Mouse (Mus musculus): ENCODE measurements around the gene Vps53. TPM values are rescaled to one million over a fixed set of nuclear protein-coding genes. Genes with fewer than 3 reads are reported as not detected.
A peak's percentile ranks its signal among the peaks of the same experiment; 100 is the strongest.

Vps53 gene
- polyA plus RNA-seq, 1 experiment from 2014 or later = 36.9 TPM

- H3K4me3 ChIP-seq (ENCODE audit: low read length) = peak overlapping the region; percentile 78
- H3K27ac ChIP-seq (ENCODE audit: low read length) = peak overlapping the region; percentile 60
- H3K4me2 ChIP-seq (ENCODE audit: low read depth, low read length) = peak overlapping the region; percentile 93
- H3K36me3 ChIP-seq (ENCODE audit: control insufficient read depth, insufficient read depth, low read length) = 0 out of 2 replicates have a peak, but pooled peaks cover 2% of the 10 kb centered on the region
- H3K4me1 ChIP-seq (replicated peaks; ENCODE audit: control insufficient read depth, insufficient read depth, low read length) = peaks cover 7% of the 10 kb centered on the region
- peak; percentile 81 for ATAC-seq (ENCODE audit: low read depth)
- peak overlapping the region; percentile 84 for H3K9ac ChIP-seq (ENCODE audit: low read length)
- H3K27me3 ChIP-seq (ENCODE audit: control insufficient read depth, insufficient read depth, low read depth, low read length) = no peaks in the 10 kb centered on the region
- WGBS = under 1% methylated on average over 28 of the region's 28 CpGs
- no peaks in the 10 kb centered on the region for H3K9me3 ChIP-seq (ENCODE audit: control insufficient read depth, low read length)
Observed at GRCm38 (mm10) chr11:76178726-76179494, 537 bp downstream of the Vps53 start.

- H3K4me3 ChIP-seq (ENCODE audit: low read length) = no peak overlapping the region
- no peaks in the 10 kb centered on the region for H3K27me3 ChIP-seq (ENCODE audit: control insufficient read depth, insufficient read depth, low read depth, low read length)
- 63% methylated on average over 5 of the region's 5 CpGs for WGBS
- H3K4me1 ChIP-seq (replicated peaks; ENCODE audit: control insufficient read depth, insufficient read depth, low read length) = peaks cover 5% of the 10 kb centered on the region
- H3K9me3 ChIP-seq (ENCODE audit: control insufficient read depth, low read length) = no peaks in the 10 kb centered on the region
- H3K27ac ChIP-seq (ENCODE audit: low read length) = no peak overlapping the region
- H3K9ac ChIP-seq (ENCODE audit: low read length) = no peak overlapping the region
- peaks cover 6% of the 10 kb centered on the region for H3K36me3 ChIP-seq (ENCODE audit: control insufficient read depth, insufficient read depth, low read length)
- ATAC-seq (ENCODE audit: low read depth) = no peak
- H3K4me2 ChIP-seq (ENCODE audit: low read depth, low read length) = no peak overlapping the region
Observed at GRCm38 (mm10) chr11:76170207-76170606, 9.2 kb downstream of the Vps53 start.

DNA sequence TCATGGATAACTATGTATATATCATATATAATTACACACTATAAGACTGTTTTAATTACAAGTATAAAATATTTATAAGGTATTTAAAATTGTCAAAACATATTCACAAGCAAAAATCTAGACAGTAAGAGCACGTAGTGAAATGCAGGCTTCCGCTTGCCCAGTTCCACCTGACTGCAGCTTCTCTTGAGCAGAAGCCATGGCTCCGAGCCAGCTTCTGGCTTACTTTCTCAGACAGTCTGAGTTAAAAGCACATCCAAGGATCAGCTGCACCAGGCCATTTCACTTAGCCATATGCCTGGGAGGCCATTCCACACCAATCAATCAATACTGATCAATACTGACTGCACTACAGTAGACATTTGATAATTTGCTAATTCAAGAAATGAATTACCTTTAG is 10.5 kb downstream of the Vps53 start:
- no peaks in the 10 kb centered on the region for H3K27me3 ChIP-seq (ENCODE audit: control insufficient read depth, insufficient read depth, low read depth, low read length)
- no peak for ATAC-seq (ENCODE audit: low read depth)
- 80% methylated on average over 3 of the region's 3 CpGs for WGBS
- no peak overlapping the region for H3K4me2 ChIP-seq (ENCODE audit: low read depth, low read length)
- no peak overlapping the region for H3K9ac ChIP-seq (ENCODE audit: low read length)
- H3K4me3 ChIP-seq (ENCODE audit: low read length) = no peak overlapping the region
- no peak overlapping the region for H3K27ac ChIP-seq (ENCODE audit: low read length)
- no peaks in the 10 kb centered on the region for H3K9me3 ChIP-seq (ENCODE audit: control insufficient read depth, low read length)
- H3K4me1 ChIP-seq (replicated peaks; ENCODE audit: control insufficient read depth, insufficient read depth, low read length) = peaks cover 5% of the 10 kb centered on the region
- H3K36me3 ChIP-seq (ENCODE audit: control insufficient read depth, insufficient read depth, low read length) = peaks cover 6% of the 10 kb centered on the region

DNA sequence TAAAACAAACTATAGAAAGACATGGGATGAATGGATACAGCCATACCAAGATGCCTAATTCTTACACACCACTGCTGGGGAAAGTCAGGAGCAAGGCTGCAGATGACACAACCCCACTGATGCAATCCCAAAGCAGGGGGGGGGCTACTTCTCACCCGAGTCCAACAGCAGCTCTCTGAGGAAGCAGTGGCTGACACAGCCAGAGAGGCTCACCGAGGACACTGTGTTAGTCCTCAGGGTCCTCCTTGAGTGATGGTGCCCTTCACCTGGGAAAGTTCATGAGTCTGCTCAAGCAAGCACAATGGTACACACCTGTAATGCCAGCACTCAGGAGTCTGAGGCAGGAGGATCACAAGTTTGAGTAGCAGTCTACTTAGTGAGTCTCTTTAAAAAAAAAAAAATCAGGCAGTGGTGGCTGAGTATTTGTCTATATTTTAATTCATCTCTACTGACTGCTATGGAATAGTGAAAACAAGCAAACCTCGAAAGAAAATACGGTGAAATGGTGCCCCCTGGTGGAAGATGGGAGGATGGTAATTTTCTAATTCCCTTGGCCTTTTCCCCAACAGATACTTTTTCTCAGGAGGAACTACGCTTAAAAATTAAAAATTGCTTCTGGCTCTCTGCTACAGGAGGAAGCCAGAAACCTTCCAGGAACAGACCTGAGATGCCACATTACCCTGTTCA is 12.2 kb downstream of the Vps53 start:
- WGBS = 14% methylated on average over 5 of the region's 5 CpGs
- H3K4me3 ChIP-seq (ENCODE audit: low read length) = no peak overlapping the region
- no peak overlapping the region for H3K4me2 ChIP-seq (ENCODE audit: low read depth, low read length)
- H3K27ac ChIP-seq (ENCODE audit: low read length) = no peak overlapping the region
- H3K9me3 ChIP-seq (ENCODE audit: control insufficient read depth, low read length) = no peaks in the 10 kb centered on the region
- no peaks in the 10 kb centered on the region for H3K27me3 ChIP-seq (ENCODE audit: control insufficient read depth, insufficient read depth, low read depth, low read length)
- H3K4me1 ChIP-seq (replicated peaks; ENCODE audit: control insufficient read depth, insufficient read depth, low read length) = peaks cover 5% of the 10 kb centered on the region
- no peak overlapping the region for H3K9ac ChIP-seq (ENCODE audit: low read length)
- peak; percentile 62 for ATAC-seq (ENCODE audit: low read depth)
- H3K36me3 ChIP-seq (ENCODE audit: control insufficient read depth, insufficient read depth, low read length) = peaks cover 9% of the 10 kb centered on the region; the same call in 1 of the 2 replicates

DNA sequence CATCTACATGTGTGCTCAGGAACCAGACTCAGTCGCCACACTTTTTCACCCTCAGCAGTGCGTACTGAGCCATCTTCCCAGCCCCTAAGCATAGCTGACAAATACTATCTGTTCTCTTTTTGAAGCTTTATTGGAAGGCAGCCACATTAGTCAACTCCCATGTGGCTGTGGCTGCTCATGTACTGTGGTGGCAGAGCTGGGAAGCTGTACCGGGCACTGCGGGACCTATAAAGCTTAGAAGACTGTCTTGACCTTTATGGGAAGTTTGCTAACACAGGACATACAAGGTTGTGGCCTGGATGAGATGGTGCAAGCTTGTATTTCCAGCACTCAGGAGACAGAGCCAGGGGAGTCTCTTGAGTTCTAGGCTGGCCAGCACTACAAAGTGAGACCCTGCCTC is 12.8 kb downstream of the Vps53 start:
- 78% methylated on average over 4 of the region's 4 CpGs for WGBS
- Histone ChIP-seq H3K36me3 (ENCODE audit: control insufficient read depth, insufficient read depth, low read length) (0 out of 2 replicates have a peak, but pooled peaks cover 6% of the 10 kb centered on the region), H3K9me3 (ENCODE audit: control insufficient read depth, low read length) (no peaks in the 10 kb centered on the region), H3K27ac (ENCODE audit: low read length) (no peak overlapping the region), H3K4me3 (ENCODE audit: low read length) (no peak overlapping the region), H3K27me3 (ENCODE audit: control insufficient read depth, insufficient read depth, low read depth, low read length) (no peaks in the 10 kb centered on the region), H3K4me2 (ENCODE audit: low read depth, low read length) (no peak overlapping the region), H3K9ac (ENCODE audit: low read length) (no peak overlapping the region), H3K4me1 (replicated peaks; ENCODE audit: control insufficient read depth, insufficient read depth, low read length) (peaks cover 5% of the 10 kb centered on the region)
- peak; percentile 38; the same call in 1 of the 2 replicates for ATAC-seq (ENCODE audit: low read depth)

DNA sequence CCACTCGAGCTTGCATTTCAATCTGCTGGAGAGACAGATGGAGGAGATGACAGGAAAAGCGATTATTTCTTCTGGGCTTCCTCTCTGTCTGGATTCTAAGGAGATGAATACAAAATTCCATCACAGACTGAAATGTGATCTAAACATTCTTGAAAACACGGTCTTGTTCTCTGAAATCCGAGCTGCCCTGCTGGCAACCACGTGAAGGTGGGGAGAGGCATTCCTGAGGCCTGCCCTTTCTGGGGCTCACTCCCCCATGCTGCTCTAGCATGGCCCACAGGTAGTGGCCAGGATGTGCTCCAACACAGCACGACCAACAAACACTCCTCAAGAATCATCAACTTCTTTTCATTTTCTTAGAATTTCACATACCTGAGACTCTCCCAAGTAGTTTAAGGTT is 19.2 kb downstream of the Vps53 start:
- Histone ChIP-seq H3K9ac (ENCODE audit: low read length) (no peak overlapping the region), H3K27ac (ENCODE audit: low read length) (no peak overlapping the region), H3K4me3 (ENCODE audit: low read length) (no peak overlapping the region), H3K4me1 (replicated peaks; ENCODE audit: control insufficient read depth, insufficient read depth, low read length) (no peaks in the 10 kb centered on the region), H3K9me3 (ENCODE audit: control insufficient read depth, low read length) (no peaks in the 10 kb centered on the region), H3K4me2 (ENCODE audit: low read depth, low read length) (no peak overlapping the region), H3K36me3 (ENCODE audit: control insufficient read depth, insufficient read depth, low read length) (0 out of 2 replicates have a peak, but pooled peaks cover 6% of the 10 kb centered on the region), H3K27me3 (ENCODE audit: control insufficient read depth, insufficient read depth, low read depth, low read length) (no peaks in the 10 kb centered on the region)
- WGBS = 33% methylated on average over 6 of the region's 6 CpGs
- no peak for ATAC-seq (ENCODE audit: low read depth)

DNA sequence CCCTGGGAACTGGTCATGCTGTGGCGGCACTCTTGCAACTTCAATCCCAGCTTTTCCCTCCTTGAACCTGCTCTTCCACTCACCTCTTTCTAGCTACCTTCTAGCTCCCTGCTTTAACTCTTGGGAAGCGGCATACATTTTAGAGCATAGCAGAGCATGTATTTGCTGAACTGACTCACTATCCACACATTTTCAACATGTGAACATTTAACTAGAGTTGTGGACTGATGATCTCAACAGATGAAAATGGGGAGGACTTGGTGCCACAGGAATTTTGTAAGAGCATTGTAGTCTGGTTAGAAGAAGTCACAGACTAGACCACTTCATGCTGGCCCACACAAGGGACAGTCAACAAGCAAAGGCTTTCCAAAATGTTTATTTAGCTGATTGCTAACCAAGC is 21.1 kb downstream of the Vps53 start:
- Histone ChIP-seq H3K4me3 (ENCODE audit: low read length) (no peak overlapping the region), H3K36me3 (ENCODE audit: control insufficient read depth, insufficient read depth, low read length) (0 out of 2 replicates have a peak, but pooled peaks cover 5% of the 10 kb centered on the region), H3K9me3 (ENCODE audit: control insufficient read depth, low read length) (no peaks in the 10 kb centered on the region), H3K4me2 (ENCODE audit: low read depth, low read length) (no peak overlapping the region), H3K27ac (ENCODE audit: low read length) (no peak overlapping the region), H3K9ac (ENCODE audit: low read length) (no peak overlapping the region), H3K27me3 (ENCODE audit: control insufficient read depth, insufficient read depth, low read depth, low read length) (no peaks in the 10 kb centered on the region), H3K4me1 (replicated peaks; ENCODE audit: control insufficient read depth, insufficient read depth, low read length) (no peaks in the 10 kb centered on the region)
- 73% methylated on average over 2 of the region's 2 CpGs for WGBS
- no peak for ATAC-seq (ENCODE audit: low read depth)

- no peak overlapping the region for H3K9ac ChIP-seq (ENCODE audit: low read length)
- H3K4me2 ChIP-seq (ENCODE audit: low read depth, low read length) = no peak overlapping the region
- WGBS = 72% methylated on average over 2 of the region's 2 CpGs
- no peaks in the 10 kb centered on the region for H3K9me3 ChIP-seq (ENCODE audit: control insufficient read depth, low read length)
- H3K27ac ChIP-seq (ENCODE audit: low read length) = no peak overlapping the region
- H3K27me3 ChIP-seq (ENCODE audit: control insufficient read depth, insufficient read depth, low read depth, low read length) = no peaks in the 10 kb centered on the region
- no peak for ATAC-seq (ENCODE audit: low read depth)
- 0 out of 2 replicates have a peak, but pooled peaks cover 2% of the 10 kb centered on the region for H3K36me3 ChIP-seq (ENCODE audit: control insufficient read depth, insufficient read depth, low read length)
- H3K4me3 ChIP-seq (ENCODE audit: low read length) = no peak overlapping the region
- no peaks in the 10 kb centered on the region for H3K4me1 ChIP-seq (replicated peaks; ENCODE audit: control insufficient read depth, insufficient read depth, low read length)
Observed at GRCm38 (mm10) chr11:76154861-76155260, 24.6 kb downstream of the Vps53 start.

DNA sequence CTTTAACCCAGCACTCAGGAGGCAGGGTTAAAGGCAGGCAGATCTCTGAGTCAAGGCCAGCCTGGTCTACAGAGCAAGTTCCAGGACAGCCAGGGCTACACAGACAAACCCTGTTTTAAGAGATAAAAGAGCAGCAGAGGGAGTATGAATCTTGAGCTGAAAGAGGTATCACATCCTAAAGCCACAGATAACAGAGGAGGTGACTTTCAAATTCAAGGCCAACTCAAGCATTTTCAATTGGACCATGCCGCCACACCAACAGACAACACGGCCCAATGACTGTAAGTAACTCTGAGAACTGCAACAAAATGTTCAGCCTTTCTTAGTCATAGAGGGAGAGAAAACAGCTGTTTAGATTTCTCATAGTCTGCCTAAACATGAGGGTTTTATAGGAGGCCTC is 25.2 kb downstream of the Vps53 start:
- Histone ChIP-seq H3K9ac (ENCODE audit: low read length) (no peak overlapping the region), H3K4me1 (replicated peaks; ENCODE audit: control insufficient read depth, insufficient read depth, low read length) (peaks cover 1% of the 10 kb centered on the region), H3K27me3 (ENCODE audit: control insufficient read depth, insufficient read depth, low read depth, low read length) (no peaks in the 10 kb centered on the region), H3K4me3 (ENCODE audit: low read length) (no peak overlapping the region), H3K9me3 (ENCODE audit: control insufficient read depth, low read length) (no peaks in the 10 kb centered on the region), H3K36me3 (ENCODE audit: control insufficient read depth, insufficient read depth, low read length) (0 out of 2 replicates have a peak, but pooled peaks cover 2% of the 10 kb centered on the region), H3K4me2 (ENCODE audit: low read depth, low read length) (no peak overlapping the region), H3K27ac (ENCODE audit: low read length) (no peak overlapping the region)
- 96% methylated on average over 2 of the region's 2 CpGs for WGBS
- no peak for ATAC-seq (ENCODE audit: low read depth)

Data from lung, embryonic 16.5 days (tissue).